Mouse (Mus musculus) adrenal gland, adult 2 months (tissue): ENCODE measurements around the gene Rtn3. TPM values are rescaled to one million over a fixed set of nuclear protein-coding genes. Genes with fewer than 3 reads are reported as not detected.

ENCODE experiments used
- DNase-seq: peaks from one replicate; pipeline ENCODE4 v3.0.0; 2021
- polyA plus RNA-seq: library from polyadenylated mRNA; depleted of rRNA; stranded (reverse); fragments of >200 nt; gene quantifications from 2 replicates; pipeline ENCODE4 v1.2.3, GENCODE M21; 2012
- total RNA-seq, 2 experiments: library from RNA; stranded (reverse); gene quantifications; 2 replicates each; pipeline ENCODE4 v1.2.3; 2021

Gene Rtn3
- total and polyA plus RNA-seq, 3 experiments, result 115 to 151 (median 133) TPM

DNA sequence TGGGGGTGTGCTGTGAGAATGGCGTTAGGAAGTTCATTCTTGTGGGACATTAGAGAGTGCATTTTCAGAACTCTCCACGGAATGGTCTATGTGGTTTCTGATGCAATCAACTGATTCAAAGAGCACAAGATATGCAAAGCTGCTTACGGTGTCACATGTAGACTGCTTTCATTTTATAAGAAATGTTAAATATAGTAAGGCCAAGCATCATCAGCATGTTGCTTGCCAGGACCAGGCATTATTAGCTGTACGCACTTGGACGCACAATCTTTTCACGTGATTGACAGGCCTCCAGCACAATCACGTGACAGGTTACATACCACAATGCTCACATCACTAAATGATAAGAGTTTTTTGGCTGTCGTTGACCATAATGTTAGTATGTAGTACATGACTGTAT, 4.6 kb upstream of the Rtn3 start:
- DNase-seq, result no peak

DNA sequence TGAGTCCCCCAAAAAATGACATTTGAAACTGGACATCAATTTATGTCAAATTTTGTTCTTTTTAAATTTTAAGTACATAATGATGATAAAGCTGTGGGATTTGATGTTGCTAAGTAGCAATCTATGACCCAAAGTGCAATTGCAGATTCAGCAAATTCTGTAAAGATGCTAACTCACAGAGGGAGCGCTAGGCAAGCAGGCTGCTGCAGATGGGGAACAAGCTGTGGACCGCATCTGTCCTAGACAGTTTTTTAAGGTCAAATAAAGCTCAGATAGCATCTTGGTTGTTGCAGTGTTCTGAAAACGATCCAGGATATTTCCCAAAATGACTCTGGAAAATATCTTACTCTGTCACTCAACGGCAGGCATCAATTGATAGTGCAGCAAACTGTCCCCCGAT, 995 bp upstream of the Rtn3 start:
- DNase-seq, result no peak

DNA sequence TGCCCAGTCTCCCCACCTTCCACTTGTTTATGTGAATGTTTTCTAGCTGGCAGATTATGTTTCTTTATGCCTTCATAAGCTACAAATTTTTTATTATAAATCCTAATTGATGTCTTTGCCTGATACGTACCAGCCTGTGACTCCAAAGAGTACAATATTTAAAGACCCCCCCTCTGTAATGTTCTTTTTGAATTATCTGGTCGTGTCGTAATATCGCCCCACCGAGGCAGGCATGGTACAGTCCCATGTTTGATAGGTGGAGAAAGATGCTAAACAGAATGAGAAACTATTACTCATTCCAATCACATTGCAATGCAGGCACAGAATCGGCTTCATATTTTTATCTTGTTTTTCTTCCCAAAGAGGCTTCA, 416 bp upstream of the Rtn3 start:
- no peak for DNase-seq

DNA sequence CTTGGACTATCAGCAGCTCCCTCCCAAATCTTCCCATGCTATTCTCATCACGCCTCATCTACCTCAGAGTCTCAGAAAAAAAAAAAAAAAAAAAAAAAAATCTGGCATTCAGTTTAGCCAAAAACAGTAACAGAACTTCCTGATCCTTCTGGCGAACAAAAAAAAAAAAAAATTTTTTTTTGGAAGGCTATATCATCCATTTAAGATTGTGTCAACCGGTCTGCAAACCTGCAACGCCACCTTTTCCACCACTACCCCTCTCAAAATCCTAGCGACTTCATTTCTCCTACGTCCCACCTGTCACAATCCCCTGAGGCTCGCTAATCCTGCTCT, 849 bp downstream of the Rtn3 start:
- no peak for DNase-seq

DNA sequence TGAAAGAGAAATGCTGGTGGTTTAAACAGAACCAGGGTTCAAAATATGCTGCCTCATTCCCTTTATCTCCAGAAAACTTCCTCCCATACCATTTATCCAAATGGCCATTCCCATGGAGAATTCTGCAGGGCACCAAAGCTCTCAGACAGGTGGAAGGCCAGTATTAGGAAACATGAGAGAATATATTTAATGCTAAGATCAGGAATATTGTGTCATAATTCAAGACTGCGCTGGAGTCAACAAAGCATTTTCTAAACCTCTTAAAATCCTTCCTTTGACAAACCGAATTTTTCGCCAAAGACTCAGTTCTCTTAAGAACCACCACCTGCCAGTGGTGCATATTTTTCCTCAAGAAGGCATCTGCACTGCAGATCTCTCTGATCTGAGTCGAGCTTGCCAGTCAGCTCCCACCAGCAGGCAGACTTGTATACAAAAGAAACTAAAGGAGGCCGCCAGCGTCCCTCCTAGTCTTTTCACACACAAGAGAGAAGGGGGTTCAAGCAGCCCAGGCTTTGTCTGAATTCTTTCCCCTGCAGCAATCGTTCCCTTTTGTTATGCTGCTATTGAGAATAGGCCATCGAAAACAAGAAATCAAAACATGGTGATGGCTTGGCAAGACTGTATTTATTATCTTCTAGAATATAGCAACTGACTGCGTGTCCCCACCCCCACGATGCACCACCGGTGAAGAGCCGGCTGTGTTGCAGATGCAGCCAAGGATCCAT, 1.4 kb downstream of the Rtn3 start:
- DNase-seq, result peak; percentile 37

DNA sequence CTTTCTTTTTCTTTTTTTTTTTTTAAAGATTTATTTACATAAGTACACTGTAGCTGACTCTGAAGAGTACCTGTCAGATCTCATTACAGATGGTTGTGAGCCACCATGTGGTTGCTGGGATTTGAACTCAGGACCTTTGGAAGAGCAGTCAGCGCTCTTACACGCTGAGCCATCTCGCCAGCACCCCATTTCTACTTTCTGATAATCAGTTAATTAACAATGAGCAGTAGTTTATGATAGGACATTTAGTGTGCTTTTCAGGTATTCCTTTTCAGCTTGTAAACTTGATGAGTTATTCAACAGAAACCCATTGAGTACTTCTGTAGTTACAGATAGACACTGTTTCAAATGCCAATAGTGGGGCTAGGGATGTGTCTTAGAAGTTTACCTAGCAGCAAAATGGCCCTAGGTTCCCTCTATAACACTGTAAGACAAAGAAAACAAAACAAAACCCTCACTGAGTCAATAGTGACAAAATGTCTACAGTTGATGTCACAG, 3.3 kb downstream of the Rtn3 start:
- DNase-seq, result no peak

DNA sequence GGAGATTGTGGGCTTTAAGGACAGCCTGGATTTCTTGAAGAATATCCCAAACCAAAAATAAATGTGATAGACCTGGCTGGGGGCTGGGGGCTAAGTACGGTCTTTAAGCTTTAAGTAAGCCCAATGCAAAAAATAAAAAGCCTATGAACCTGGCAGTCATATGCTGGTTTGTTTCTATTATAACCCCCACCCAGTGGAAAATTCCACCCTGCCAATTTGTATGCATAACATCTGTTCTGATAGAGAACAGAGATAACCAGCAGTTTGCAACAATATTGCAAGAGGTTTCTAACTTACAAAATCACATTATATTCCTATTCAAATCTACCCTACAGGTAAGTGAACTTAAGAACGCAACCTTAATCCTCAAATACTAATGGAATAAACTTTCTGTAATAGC, 12.4 kb downstream of the Rtn3 start:
- DNase-seq, result no peak

DNA sequence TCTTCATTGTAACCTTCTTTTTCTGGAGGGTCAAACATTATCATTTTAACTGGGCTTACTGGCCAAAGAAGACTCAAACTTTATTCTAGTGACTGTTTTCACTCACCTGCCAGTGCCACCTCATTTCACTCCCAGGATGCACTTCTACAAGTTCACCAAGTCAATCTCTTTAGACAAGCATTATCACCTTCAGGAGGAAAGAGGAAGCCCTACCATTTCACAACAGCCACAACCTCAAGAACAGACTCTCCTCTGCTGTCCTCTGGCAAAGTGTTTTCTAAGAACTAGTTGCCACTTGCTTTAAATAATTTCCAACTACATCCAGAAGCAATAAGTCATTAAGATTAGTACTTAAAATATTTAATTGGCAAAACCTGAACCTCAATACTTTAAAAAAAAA, 15.2 kb downstream of the Rtn3 start:
- DNase-seq, result no peak

DNA sequence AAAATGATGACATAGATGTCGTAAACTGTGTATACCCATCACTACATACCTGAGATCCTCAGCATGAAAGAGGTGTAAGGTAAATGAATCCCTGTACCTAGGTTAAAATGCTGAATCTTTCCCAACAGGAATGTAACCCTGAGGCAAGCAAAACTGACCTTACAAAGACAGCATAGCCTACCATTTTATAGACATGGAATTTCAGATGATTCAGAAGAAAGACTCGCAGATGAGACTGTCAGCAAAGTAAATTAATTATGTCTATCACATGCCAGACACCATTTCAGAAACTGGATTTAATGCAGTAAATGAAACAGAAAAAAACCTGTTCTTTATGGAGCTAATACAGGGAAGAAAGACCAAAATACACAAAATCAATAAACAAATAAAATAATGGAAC, 23.7 kb downstream of the Rtn3 start:
- DNase-seq, result no peak

DNA sequence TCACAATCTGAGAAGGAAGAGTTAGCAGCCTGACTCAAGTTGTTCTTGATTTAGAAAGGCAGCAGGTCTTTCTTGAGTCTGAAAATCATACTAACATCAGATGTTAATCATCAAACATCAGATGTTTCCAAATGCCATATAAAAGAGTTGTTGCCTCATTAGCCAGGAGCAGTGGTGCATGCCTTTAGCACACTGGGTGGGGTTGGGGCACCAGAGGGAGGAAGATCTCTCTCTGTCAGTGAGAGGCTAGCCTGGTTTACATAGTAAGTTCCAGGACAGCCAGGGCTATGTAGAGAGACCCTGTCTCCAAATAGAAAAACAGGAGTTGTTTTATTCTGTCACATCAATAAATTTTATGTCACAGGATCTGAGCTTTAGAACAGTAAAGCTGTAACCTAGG, 24.2 kb downstream of the Rtn3 start:
- DNase-seq, result no peak

DNA sequence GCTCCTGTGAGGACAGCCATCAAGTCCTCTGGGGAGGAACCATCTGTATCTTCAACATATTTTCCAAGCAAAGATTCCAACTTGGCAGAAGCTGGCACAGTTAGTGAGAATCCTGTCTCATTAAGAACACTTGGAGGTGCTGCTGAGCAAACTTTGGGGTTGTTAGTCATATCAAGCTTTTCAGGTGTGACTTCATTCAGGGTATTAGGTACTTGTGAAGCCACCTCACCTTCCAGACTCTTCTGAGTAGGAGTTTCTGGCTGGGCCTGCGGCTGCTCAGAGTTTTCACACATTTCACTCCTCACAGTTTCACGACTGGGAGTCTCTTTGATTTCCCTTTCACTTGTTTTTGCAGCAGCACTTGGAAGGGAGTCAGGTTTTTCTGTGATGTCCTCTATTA, 26.3 kb downstream of the Rtn3 start:
- no peak for DNase-seq

DNA sequence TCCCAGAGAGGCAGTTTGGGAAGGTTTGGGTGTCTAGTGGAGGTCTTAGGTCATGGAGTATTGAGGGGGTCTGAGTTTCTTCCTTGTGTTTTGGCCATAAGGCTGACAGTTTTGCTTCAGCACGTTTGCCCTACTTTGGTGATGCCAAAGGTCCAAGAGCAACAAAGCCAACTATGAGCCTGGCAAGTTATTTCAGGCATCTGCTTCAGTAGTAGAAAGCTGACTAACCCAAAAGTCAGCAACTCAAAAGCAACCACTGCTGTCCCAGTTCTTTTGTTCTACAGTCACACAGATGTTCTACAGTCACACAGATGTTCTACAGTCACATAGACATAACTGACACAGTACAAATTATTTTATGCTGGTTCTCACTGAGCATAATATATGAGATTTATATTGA, 37.5 kb downstream of the Rtn3 start:
- DNase-seq, result no peak

DNA sequence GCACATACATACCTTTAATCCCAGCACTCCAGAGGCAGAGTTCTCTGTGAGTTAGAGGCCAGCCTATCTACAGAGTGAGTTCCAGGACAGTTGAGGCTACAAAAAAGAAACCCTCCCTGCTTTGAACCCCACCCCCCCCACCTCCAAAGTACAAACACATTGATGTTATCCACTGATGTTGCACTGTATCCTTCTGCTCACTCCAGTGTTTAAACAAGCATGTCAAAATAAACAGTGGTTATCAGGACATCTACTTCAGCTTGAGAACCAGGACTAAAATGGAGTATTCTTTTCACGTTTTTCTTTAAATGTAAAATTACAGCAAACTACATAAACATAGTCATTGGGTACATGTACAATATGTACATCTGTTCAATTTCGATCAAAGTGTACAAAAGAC, 38.0 kb downstream of the Rtn3 start:
- DNase-seq, result no peak

DNA sequence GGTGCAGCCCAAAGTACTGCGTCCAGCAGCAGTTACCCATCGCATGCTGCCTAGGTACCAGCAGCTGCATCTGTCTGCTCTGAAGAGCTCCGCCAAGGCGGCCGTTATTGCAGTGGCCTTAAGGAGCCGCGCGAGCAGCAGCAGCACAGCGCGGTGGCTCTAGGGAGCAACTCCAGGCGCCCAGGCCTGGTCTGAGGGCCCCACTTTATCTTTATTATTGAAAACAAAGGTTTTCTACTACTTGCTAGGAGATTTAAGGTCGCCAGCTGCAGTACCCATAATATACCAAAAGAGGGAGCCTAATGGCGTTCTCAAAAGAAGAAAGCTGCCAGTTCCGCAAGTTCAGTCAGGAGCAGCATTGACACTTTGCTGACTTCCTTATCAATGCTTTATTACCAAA, 41.6 kb downstream of the Rtn3 start:
- DNase-seq, result peak; percentile 41

DNA sequence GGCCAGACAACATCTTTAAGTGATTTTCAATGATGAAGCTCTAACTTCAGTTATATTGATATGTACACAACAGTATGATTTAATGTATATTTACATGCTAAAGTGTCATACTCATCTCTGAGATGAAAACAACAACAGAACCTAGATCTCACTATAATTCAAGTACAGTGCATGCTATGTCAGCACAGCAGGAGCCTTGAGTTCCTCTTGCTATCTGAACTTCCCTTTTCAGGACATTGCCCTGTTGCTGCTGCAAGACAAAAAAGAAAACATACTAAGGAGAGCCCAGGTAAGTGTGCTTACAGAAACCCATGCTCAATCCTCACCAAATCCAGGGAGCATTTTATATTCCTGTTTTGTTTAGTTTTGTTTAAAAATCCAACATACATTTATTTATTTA, 44.8 kb downstream of the Rtn3 start:
- DNase-seq, result no peak

DNA sequence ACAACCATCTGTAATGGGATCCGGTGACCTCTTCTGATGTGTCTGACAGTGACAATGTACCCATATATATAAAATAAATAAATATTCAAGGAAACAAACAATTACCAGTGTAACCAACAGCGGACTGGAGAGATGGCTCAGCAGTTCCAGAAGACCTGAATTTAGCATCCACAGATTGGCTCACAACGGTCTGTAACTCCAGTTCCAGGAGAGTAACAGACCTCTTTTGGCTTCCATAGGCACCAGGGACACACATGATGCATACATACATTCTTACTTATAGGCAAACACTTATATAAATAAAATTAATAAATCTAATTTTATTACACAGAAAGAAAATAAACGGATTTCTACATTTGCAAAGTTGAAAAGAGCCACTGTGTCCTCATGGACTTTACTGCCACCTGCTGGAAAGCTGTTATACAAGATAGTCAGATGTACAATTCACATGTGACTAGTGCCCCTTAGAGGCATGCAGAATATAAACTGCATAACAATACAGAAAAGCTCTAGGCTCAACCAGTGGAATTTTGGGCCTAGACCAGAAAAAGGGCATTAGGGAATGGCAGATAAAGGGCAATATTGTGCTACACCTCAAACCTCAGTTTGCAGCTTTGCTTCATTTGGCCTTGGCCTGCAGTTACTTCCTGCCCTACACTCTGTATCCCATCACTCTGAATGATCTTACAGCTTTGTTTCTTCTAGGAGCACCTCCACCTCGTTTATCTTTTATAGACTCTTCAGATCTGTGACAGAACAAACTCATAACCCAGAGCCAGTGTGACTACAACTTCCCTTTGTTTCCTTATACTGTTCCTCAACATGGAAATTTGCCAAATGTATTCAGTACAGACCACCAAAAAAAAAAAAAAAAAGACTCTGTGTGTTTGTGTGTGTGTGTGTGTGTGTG, 46.8 kb downstream of the Rtn3 start:
- DNase-seq, result peak; percentile 45

DNA sequence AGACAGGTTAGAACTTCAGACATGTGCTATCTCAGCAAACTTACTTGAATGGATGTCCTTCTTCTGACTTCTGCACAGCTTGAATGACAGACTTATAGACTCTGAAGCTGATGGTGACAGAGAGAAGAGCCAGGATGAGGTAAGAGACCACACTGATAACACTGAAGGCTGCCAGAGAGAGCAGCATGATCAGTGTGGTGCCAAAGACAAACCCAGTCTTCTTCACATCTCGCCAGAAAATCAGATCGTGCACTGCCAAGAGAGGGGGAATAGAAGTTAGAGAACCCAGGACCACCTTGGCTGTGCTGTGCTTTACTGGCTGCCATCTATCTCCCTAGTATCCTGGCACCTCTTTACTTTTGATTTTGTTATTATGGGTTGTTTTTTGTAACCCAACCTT, 48.2 kb downstream of the Rtn3 start:
- no peak for DNase-seq

DNA sequence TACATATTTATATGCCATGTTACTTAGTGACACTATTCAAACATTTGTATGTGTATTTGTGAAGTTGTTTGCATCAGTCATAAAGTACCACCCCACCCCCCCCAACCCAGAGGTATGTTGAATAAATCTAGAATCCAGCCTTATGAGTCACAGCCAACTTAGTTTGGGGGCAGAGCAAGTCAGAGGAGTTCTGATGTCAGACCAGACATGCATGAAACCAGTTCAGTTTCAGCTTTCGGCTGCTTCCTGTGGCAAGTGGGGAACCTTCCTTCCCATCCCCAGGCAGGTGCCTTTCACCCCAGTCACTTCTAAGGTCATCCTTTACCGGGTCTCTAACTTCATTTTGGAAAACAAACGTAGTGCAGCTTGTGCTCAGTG, 57.7 kb downstream of the Rtn3 start:
- no peak for DNase-seq

DNA sequence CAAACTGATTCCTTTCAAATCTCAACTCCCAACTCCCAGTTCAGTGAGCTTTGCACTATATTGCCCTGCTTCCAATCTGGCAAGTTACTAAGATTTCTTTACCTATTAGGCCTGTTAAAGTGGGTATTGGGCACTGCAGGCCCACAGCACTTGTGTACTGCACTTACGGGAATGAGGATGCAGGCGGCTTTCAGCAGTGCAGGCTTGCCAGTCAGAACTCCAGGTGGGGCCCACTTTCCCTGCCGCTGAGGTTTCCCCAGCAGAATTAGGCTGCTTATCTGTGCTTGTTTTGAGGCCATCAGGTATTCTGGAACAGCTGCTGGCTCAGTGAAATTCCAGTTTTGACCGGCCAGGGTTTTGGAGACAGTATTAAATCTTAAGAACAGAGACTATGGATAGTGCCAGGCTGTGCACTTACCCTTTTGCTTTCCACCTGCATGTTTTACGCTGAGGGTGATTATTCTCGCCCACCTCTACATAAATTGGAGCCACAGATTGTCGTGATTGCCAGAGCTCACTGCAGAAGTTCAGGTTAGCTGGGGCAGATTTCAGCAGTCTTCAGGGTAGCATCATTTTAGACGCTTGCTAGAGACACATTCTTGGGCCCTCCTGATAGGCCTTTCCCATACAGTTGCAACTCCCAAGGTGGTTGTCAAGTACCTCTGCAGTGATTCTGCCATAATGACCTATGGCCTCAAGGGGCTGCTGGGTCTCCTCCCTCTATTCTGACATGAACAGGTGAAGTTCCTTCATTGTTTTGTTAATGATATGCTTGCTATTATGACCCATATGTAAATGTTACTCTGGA, 58.3 kb downstream of the Rtn3 start:
- peak; percentile 17 for DNase-seq

DNA sequence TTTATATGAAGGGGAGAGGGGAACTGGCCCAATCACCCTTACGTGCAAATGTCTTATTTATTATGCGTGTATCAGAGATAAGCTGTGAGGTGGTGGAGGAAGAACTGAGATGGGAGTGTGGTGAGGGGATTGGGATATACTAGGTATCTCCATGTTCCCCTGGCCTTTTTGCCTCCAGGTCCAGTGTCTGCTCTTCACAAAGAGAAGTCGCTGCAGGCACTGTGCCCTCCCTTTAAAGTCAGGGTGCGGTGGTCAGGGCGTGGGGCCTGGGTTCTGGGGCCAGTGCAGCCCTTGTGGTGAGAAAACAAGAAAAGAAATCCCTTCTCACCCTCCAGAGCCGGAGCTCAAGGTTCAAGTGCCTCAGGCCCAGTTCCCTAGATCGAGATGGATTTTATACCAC, 59.0 kb downstream of the Rtn3 start:
- no peak for DNase-seq

DNA sequence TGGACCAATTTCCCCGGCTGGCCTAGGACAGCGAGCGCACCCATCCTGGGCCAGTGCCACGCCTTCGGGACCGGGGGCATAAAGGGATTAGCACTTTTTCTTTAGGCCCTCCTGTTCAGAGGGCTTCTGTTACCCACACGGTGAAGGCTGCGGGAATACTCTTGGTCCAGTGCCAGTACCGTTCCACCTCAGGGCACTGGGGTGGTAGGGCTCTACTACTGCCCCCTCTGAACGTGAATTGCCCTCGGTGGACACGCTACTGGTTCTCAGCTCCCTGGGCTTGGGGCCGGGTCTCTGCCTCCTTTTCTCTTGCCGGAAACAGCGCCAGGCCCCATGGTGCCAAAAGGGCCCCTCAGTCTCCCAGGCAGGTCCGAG, 59.4 kb downstream of the Rtn3 start:
- DNase-seq, result no peak

DNA sequence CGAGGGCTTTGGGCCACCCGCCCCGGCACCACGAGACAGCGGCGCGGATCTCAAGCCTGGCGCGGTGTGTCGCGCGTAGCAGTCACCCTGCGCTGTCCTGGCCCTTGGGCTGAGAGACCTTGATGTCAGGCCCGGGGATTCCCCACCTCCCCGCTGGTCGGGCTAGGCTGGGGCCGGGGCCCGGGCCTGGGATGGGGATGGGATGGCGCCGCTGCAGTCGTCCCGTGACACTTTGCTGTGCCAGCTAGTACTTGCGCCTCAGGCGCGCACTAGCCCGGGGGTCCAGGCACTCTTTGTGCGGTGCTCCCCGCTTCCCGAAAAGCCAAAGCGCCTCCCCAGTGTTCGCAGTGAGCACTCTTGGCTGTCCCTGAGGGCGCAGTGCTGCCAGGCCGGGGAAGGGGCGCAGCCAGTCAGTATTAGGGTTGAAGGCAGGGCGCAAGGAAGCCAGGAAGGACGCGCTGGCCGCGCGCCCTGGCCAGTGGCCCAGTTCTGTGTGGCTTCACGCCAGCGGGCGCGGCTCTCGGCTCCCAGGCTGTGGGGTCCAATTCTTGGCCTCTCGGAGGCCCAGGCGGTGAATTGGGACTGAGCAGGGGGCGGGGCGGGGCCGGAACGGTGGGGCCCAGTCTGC, 59.9 kb downstream of the Rtn3 start:
- peak; percentile 94 for DNase-seq

DNA sequence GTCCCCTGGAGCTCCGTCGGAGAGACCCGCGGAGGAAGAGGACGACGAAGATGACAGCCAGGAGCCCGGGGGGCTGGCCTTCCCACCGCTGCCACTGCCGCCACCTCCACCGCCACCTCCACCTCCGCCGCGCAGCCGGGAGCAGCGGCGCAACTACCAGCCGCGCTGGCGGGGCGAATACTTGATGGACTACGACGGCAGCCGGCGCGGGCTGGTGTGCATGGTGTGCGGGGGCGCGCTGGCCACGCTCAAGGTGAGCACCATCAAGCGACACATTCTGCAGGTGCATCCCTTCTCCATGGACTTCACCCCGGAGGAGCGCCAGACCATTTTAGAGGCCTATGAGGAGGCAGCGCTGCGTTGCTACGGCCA, 60.4 kb downstream of the Rtn3 start:
- no peak for DNase-seq
